In the genomic region with DNA sequence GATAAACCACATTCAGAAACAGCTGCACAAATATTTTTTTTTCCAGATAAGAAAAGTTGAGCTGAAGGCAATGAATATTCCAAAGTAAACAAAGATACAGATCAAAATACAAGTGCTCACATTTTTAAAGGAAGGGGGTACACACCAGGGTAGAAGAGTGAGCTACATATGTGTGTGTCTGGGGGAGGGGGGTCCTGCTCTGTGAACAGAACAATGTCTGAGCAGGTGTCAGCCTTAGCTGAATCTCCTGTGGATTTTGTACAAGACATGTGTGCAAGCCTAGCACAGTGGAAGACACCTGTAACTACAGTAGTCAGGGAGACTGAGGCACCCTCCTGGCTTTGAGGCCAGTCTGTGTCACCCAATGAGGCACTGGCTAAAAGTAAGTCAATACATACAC, we compare ENCODE assay signal across 21 mouse cellular contexts.
A peak's percentile ranks its signal among the peaks of the same experiment; 100 is the strongest.
DNase-seq lines count a peak whose midpoint lies in the region; ATAC-seq and TF ChIP-seq lines count a peak whose summit lies in the region.
"Had no signal": no experiment of that assay in that cellular context is flagged by ENCODE, and none has a peak within 500 bp of the region (broad histone marks: within the 10 kb centered on the region; RNA-seq: fewer than 3 reads in every experiment).

No protein-coding gene starts in this region.

- no peaks in the 10 kb centered on the region for H3K9me3 ChIP-seq in kidney, embryonic 14.5 days (ENCODE audit: control insufficient read depth, low read length)
- no peaks in the 10 kb centered on the region for H3K9me3 ChIP-seq in kidney, postnatal 0 days (replicated peaks; ENCODE audit: low read length)
- H3K9me3 ChIP-seq in stomach, embryonic 15.5 days = no peaks in the 10 kb centered on the region
- H3K9me3 ChIP-seq in liver, embryonic 11.5 days (ENCODE audit: control insufficient read depth, low read length) = no peaks in the 10 kb centered on the region
- H3K9me3 ChIP-seq: embryonic facial prominence, embryonic 13.5 days; embryonic facial prominence, embryonic 15.5 days; forebrain, embryonic 10.5 days; forebrain, embryonic 12.5 days had no signal

- TF ChIP-seq CTCF in kidney, postnatal 0 days (IDR thresholded peaks at IDR 0.05; ENCODE audit: low read depth) = no peak

- H3K4me2 ChIP-seq in kidney, embryonic 14.5 days (replicated peaks; ENCODE audit: low read depth, low read length) = no peak overlapping the region
- H3K4me2 ChIP-seq in kidney, postnatal 0 days (ENCODE audit: low read length) = no peak overlapping the region
- H3K4me2 ChIP-seq in stomach, embryonic 15.5 days = no peak overlapping the region
- H3K4me2 ChIP-seq in liver, embryonic 11.5 days = no peak overlapping the region
- H3K4me2 ChIP-seq: embryonic facial prominence, embryonic 13.5 days; embryonic facial prominence, embryonic 15.5 days; forebrain, embryonic 12.5 days had no signal

- no peaks in the 10 kb centered on the region for H3K36me3 ChIP-seq in kidney, embryonic 14.5 days (ENCODE audit: control insufficient read depth, insufficient read depth, low read length)
- H3K36me3 ChIP-seq in kidney, postnatal 0 days (ENCODE audit: insufficient read depth, low read length) = no peaks in the 10 kb centered on the region
- H3K36me3 ChIP-seq in stomach, embryonic 15.5 days = no peaks in the 10 kb centered on the region
- H3K36me3 ChIP-seq in liver, embryonic 11.5 days (ENCODE audit: control insufficient read depth, insufficient read depth, low read length) = no peaks in the 10 kb centered on the region
- H3K36me3 ChIP-seq: embryonic facial prominence, embryonic 13.5 days; embryonic facial prominence, embryonic 15.5 days; forebrain, embryonic 10.5 days; forebrain, embryonic 12.5 days had no signal

- peaks cover 6% of the 10 kb centered on the region; the same call in 1 of the 2 replicates for H3K4me1 ChIP-seq in kidney, embryonic 14.5 days (ENCODE audit: control insufficient read depth, insufficient read depth, low read length)
- H3K4me1 ChIP-seq in kidney, postnatal 0 days (replicated peaks; ENCODE audit: insufficient read depth, low read length) = no peaks in the 10 kb centered on the region
- H3K4me1 ChIP-seq in stomach, embryonic 15.5 days = no peaks in the 10 kb centered on the region
- H3K4me1 ChIP-seq in liver, embryonic 11.5 days (replicated peaks; ENCODE audit: control insufficient read depth, insufficient read depth, low read length) = no peaks in the 10 kb centered on the region
- H3K4me1 ChIP-seq: embryonic facial prominence, embryonic 15.5 days; forebrain, embryonic 10.5 days; forebrain, embryonic 12.5 days had no signal

- no peak overlapping the region for H3K27ac ChIP-seq in kidney, embryonic 14.5 days (ENCODE audit: low read depth, low read length)
- H3K27ac ChIP-seq in kidney, postnatal 0 days = no peak overlapping the region
- no peak overlapping the region for H3K27ac ChIP-seq in stomach, embryonic 15.5 days
- H3K27ac ChIP-seq in liver, embryonic 11.5 days (ENCODE audit: low read depth, low read length) = no peak overlapping the region
- H3K27ac ChIP-seq: embryonic facial prominence, embryonic 13.5 days; embryonic facial prominence, embryonic 15.5 days; forebrain, embryonic 10.5 days; forebrain, embryonic 12.5 days had no signal

- DNase-seq in kidney, postnatal 10 days = no peak
- peak; percentile 5 for DNase-seq in kidney, postnatal 0 days (ENCODE audit: low spot score)
- DNase-seq in kidney, adult 9 months = no peak
- no peak for DNase-seq in liver, embryonic 11.5 days (ENCODE audit: low spot score)
- DNase-seq: adrenal gland, adult 2 months; adrenal gland, postnatal 10 days; adrenal gland, postnatal 25 days; cerebellum, adult 11 months; cerebellum, adult 18-20 months; cerebellum, adult 8-10 months; cerebellum, adult 9-11 months; cerebellum, postnatal 36 days; embryo, embryonic 11 days had no signal

- H3K9ac ChIP-seq in kidney, embryonic 14.5 days (ENCODE audit: low read depth, low read length) = no peak overlapping the region
- no peak overlapping the region for H3K9ac ChIP-seq in kidney, postnatal 0 days (ENCODE audit: low read depth, low read length)
- no peak overlapping the region for H3K9ac ChIP-seq in stomach, embryonic 15.5 days
- H3K9ac ChIP-seq in liver, embryonic 11.5 days (ENCODE audit: low read depth, low read length) = no peak overlapping the region
- H3K9ac ChIP-seq: embryonic facial prominence, embryonic 13.5 days; embryonic facial prominence, embryonic 15.5 days; forebrain, embryonic 12.5 days had no signal

- no peak overlapping the region for H3K4me3 ChIP-seq in kidney, embryonic 14.5 days (ENCODE audit: low read length)
- no peak overlapping the region for H3K4me3 ChIP-seq in kidney, postnatal 0 days (replicated peaks; ENCODE audit: low read depth, low read length)
- no peak overlapping the region for H3K4me3 ChIP-seq in stomach, embryonic 15.5 days (replicated peaks)
- H3K4me3 ChIP-seq in liver, embryonic 11.5 days (ENCODE audit: low read depth, low read length) = no peak overlapping the region
- H3K4me3 ChIP-seq: embryonic facial prominence, embryonic 13.5 days; embryonic facial prominence, embryonic 15.5 days; erythroblast, embryonic 14.5 days; forebrain, embryonic 10.5 days; forebrain, embryonic 12.5 days had no signal

- H3K27me3 ChIP-seq in kidney, embryonic 14.5 days (ENCODE audit: control insufficient read depth, insufficient read depth, low read length) = no peaks in the 10 kb centered on the region
- H3K27me3 ChIP-seq in kidney, postnatal 0 days (ENCODE audit: insufficient read depth, low read length) = no peaks in the 10 kb centered on the region
- no peaks in the 10 kb centered on the region for H3K27me3 ChIP-seq in stomach, embryonic 15.5 days (replicated peaks)
- no peaks in the 10 kb centered on the region for H3K27me3 ChIP-seq in liver, embryonic 11.5 days (replicated peaks; ENCODE audit: control insufficient read depth, insufficient read depth, low read length)
- H3K27me3 ChIP-seq: embryonic facial prominence, embryonic 13.5 days; embryonic facial prominence, embryonic 15.5 days; forebrain, embryonic 12.5 days had no signal

- 0 out of 2 replicates have a peak, but pooled peaks have one; percentile 57 for ATAC-seq in kidney, embryonic 14.5 days (ENCODE audit: low FRiP score, low TSS enrichment)
- no peak for ATAC-seq in kidney, postnatal 0 days (replicated peaks; ENCODE audit: low FRiP score, low read depth)
- ATAC-seq in stomach, embryonic 15.5 days (ENCODE audit: insufficient read depth, low FRiP score, low read depth) = peak; percentile 73
- no peak for ATAC-seq in liver, embryonic 11.5 days (replicated peaks; ENCODE audit: low FRiP score)
- ATAC-seq: forebrain, embryonic 14.5 days had no signal

Comparison
In these comparisons a context has a peak if more than half of its experiments do, and no peak if none do; other contexts are left out.
1. ATAC-seq: peak in kidney, embryonic 14.5 days (single experiment) and stomach, embryonic 15.5 days (single experiment); none in kidney, postnatal 0 days (single experiment) and liver, embryonic 11.5 days (single experiment).